Mouse (Mus musculus) forebrain, embryonic 11.5 days (tissue): ENCODE data around the gene Fahd1. TPM values are rescaled to one million over a fixed set of nuclear protein-coding genes. Genes with fewer than 3 reads are reported as not detected.

Experiments
- ATAC-seq: fragments of 200-750 bp; cut with Nextera tagmentation; replicated peaks from 2 replicates; pipeline ENCODE4 v1.8.0; 2017; ENCODE audit warnings: moderate TSS enrichment; ENCODE audit not compliant: low FRiP score
- DNase-seq: peaks from one replicate; pipeline ENCODE4 v3.0.0-alpha.2; 2017; ENCODE audit warnings: low spot score
- H3K27ac ChIP-seq: fragments of 300-500 bp; sonication (generic); 2 replicates; pipeline ENCODE4 v1.5.1; 2014; ENCODE audit warnings: low read depth, low read length
- H3K27me3 ChIP-seq: fragments of 300-500 bp; sonication (generic); 2 replicates; pipeline ENCODE4 v1.6.1; 2014; ENCODE audit warnings: mild to moderate bottlenecking, low read length, mixed read lengths; ENCODE audit not compliant: control insufficient read depth, insufficient read depth
- H3K36me3 ChIP-seq: fragments of 300-500 bp; sonication (generic); 2 replicates; pipeline ENCODE4 v1.6.1; 2014; ENCODE audit warnings: mild to moderate bottlenecking, low read length, moderate library complexity, mixed read lengths; ENCODE audit not compliant: control insufficient read depth, insufficient read depth
- H3K4me1 ChIP-seq: fragments of 300-500 bp; sonication (generic); replicated peaks from 2 replicates; pipeline ENCODE4 v1.6.1; 2014; ENCODE audit warnings: low read length, mixed read lengths; ENCODE audit not compliant: control insufficient read depth, insufficient read depth
- H3K4me2 ChIP-seq: fragments of 300-500 bp; sonication (generic); 2 replicates; pipeline ENCODE4 v1.6.1; 2014; ENCODE audit warnings: low read depth, mild to moderate bottlenecking, low read length, moderate library complexity, mixed read lengths; ENCODE audit not compliant: severe bottlenecking
- H3K4me3 ChIP-seq: fragments of 300-500 bp; sonication (generic); 2 replicates; pipeline ENCODE4 v1.5.1; 2014; ENCODE audit warnings: low read depth, low read length
- H3K9ac ChIP-seq: fragments of 300-500 bp; sonication (generic); 2 replicates; pipeline ENCODE4 v1.6.1; 2014; ENCODE audit warnings: low read length
- H3K9me3 ChIP-seq: fragments of 300-500 bp; sonication (generic); 2 replicates; pipeline ENCODE4 v1.6.1; 2016; ENCODE audit warnings: low read length, mixed read lengths; ENCODE audit not compliant: control insufficient read depth
- WGBS: fragments of 180-500 bp; shearing (Covaris S2); extraction: QIAGEN DNeasy Blood & Tissue Kit; methylation state at CpG from one replicate; pipeline ENCODE4 v1.1.7; 2014; 5-methylcytosine and 5-hydroxymethylcytosine counted together
- polyA plus RNA-seq: library from polyadenylated mRNA; unstranded; fragments of >200 nt; fragmentation: Nextera tagmentation; extraction: Ambion mirVana; gene quantifications from 2 replicates; pipeline ENCODE4 v1.2.1, GENCODE M21; 2014

Gene Fahd1
- polyA plus RNA-seq, 1 experiment from 2014 or later: 19.3 TPM

GRCm38 (mm10) chr17:24844525-24844924 is 5.6 kb downstream of the Fahd1 start:
- Histone ChIP-seq H3K4me2 (no peak overlapping the region), H3K4me3 (no peak overlapping the region), H3K27ac (no peak overlapping the region), H3K9ac (no peak overlapping the region), H3K27me3 (no peaks in the 10 kb centered on the region), H3K4me1 (peaks cover 5% of the 10 kb centered on the region; the same call in 1 of the 2 replicates), H3K36me3 (no peaks in the 10 kb centered on the region), H3K9me3 (no peaks in the 10 kb centered on the region)
- ATAC-seq (no peak), DNase-seq (no peak)
- 61% methylated on average over 9 of the region's 9 CpGs for WGBS

GRCm38 (mm10) chr17:24842631-24843030 is 7.5 kb downstream of the Fahd1 start:
- Histone ChIP-seq H3K9ac (no peak overlapping the region), H3K36me3 (no peaks in the 10 kb centered on the region), H3K9me3 (no peaks in the 10 kb centered on the region), H3K27ac (no peak overlapping the region), H3K4me1 (no peaks in the 10 kb centered on the region), H3K27me3 (no peaks in the 10 kb centered on the region), H3K4me3 (no peak overlapping the region), H3K4me2 (no peak overlapping the region)
- no peak for ATAC-seq
- 59% methylated on average over 2 of the region's 2 CpGs for WGBS
- DNase-seq: no peak

DNA sequence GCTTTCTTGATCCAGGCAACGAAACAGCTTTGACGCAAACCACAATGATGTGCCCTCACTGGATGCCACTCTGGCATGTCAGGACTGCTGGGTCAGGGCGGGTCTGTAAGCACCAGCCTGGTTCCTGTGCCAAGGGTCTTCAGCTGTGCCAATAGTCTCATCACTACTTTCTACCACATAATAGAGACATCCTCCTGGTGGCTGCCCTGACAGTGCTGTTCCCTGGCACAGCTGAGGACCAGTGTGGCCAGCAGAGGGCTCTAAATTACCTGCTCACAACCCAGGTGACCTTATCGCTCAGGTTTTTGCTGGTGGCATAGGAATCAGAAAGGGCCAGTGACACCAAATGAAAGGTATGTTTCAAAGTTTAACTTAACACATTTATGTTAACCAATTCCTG is 9.0 kb downstream of the Fahd1 start:
- no peak overlapping the region for H3K4me3 ChIP-seq
- no peak for ATAC-seq
- no peak overlapping the region for H3K4me2 ChIP-seq
- H3K9ac ChIP-seq: no peak overlapping the region
- no peak for DNase-seq
- H3K36me3 ChIP-seq: no peaks in the 10 kb centered on the region
- 48% methylated on average over 4 of the region's 4 CpGs for WGBS
- no peaks in the 10 kb centered on the region for H3K4me1 ChIP-seq
- no peaks in the 10 kb centered on the region for H3K27me3 ChIP-seq
- H3K27ac ChIP-seq: no peak overlapping the region
- H3K9me3 ChIP-seq: no peaks in the 10 kb centered on the region

- Histone ChIP-seq H3K36me3 (no peaks in the 10 kb centered on the region), H3K4me3 (no peak overlapping the region), H3K9me3 (no peaks in the 10 kb centered on the region), H3K4me2 (no peak overlapping the region), H3K4me1 (no peaks in the 10 kb centered on the region), H3K9ac (no peak overlapping the region), H3K27me3 (no peaks in the 10 kb centered on the region), H3K27ac (no peak overlapping the region)
- no peak for DNase-seq
- ATAC-seq: no peak
- 64% methylated on average over 5 of the region's 5 CpGs for WGBS
These were observed 9.8 kb downstream of the Fahd1 start for GRCm38 (mm10) chr17:24840341-24840740.

GRCm38 (mm10) chr17:24839842-24840241 is 10.3 kb downstream of the Fahd1 start, which contains the start of gene Hagh:
Gene Hagh, plus strand, starts transcription at chr17:24840143.
- no peak within 1 kb of the TSS for H3K4me3 ChIP-seq
- no peak within 1 kb of the TSS for H3K4me2 ChIP-seq
- H3K27ac ChIP-seq: no peak within 1 kb of the TSS
- DNase-seq (no peak), ATAC-seq (no peak)
- H3K4me1 ChIP-seq: no peaks in the 10 kb centered on the region
- 74% methylated on average over 8 of the region's 8 CpGs for WGBS
- no peaks in the 10 kb centered on the region for H3K9me3 ChIP-seq
- no peak within 1 kb of the TSS for H3K9ac ChIP-seq
- no peaks in the 10 kb centered on the region for H3K27me3 ChIP-seq
- no peaks in the 10 kb centered on the region for H3K36me3 ChIP-seq

GRCm38 (mm10) chr17:24821351-24822280 is 28.5 kb downstream of the Fahd1 start:
- Histone ChIP-seq H3K4me2 (no peak overlapping the region), H3K4me3 (no peak overlapping the region), H3K4me1 (no peaks in the 10 kb centered on the region), H3K9me3 (no peaks in the 10 kb centered on the region), H3K36me3 (no peaks in the 10 kb centered on the region), H3K27ac (no peak overlapping the region), H3K9ac (no peak overlapping the region), H3K27me3 (no peaks in the 10 kb centered on the region)
- DNase-seq (no peak), ATAC-seq (no peak)
- 63% methylated on average over 3 of the region's 3 CpGs for WGBS

DNA sequence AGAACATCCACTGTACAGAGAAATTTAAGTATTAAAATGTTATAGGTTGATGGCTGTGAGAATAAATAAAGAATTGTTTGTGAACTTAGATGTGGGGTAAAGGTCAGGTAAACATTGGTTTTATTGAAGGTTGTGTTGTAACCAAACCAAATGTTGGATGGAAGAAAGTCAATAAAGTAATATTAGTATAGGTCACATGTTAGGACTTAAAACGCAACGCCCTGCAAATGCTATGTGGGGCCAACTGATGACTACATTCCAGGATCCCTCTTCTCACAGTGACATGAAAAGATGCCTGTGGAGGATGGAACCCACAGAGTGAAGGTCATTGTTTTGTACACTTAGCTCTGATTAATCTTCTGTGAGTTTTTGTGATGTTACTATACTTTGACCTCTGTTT is 30.7 kb downstream of the Fahd1 start:
- WGBS: 65% methylated on average over 2 of the region's 2 CpGs

DNA sequence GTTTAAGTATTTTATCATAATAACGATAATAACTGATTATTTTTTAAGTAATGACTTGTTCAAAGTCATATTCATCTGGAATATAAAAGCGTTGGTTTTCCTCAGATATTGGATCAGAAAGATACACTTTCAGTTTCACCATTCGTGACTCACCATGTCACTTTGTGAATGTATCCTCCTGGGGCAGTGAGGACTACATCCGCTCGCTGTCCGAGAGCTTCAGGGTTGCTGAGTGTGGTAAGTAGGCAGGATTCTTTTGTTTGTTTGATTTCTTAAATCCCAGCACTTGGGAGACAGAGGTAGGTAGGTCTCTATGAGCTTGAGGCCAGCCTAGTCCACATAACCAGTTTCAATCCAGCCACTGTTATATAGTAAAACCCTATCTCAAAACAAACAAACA is 32.0 kb downstream of the Fahd1 start:
- WGBS: 53% methylated on average over 6 of the region's 6 CpGs
- H3K9ac ChIP-seq: no peak overlapping the region
- H3K9me3 ChIP-seq: no peaks in the 10 kb centered on the region
- H3K4me2 ChIP-seq: no peak overlapping the region
- no peaks in the 10 kb centered on the region for H3K36me3 ChIP-seq
- DNase-seq (no peak), ATAC-seq (no peak)
- H3K27me3 ChIP-seq: no peaks in the 10 kb centered on the region
- H3K4me3 ChIP-seq: no peak overlapping the region
- no peak overlapping the region for H3K27ac ChIP-seq
- H3K4me1 ChIP-seq: no peaks in the 10 kb centered on the region

More for the DNA sequence above, 30.7 kb downstream of the Fahd1 start:
- Histone ChIP-seq H3K27me3 (no peaks in the 10 kb centered on the region), H3K9ac (no peak overlapping the region), H3K36me3 (no peaks in the 10 kb centered on the region), H3K4me3 (no peak overlapping the region), H3K4me1 (no peaks in the 10 kb centered on the region), H3K27ac (no peak overlapping the region), H3K9me3 (no peaks in the 10 kb centered on the region), H3K4me2 (no peak overlapping the region)
- DNase-seq (no peak), ATAC-seq (no peak)

DNA sequence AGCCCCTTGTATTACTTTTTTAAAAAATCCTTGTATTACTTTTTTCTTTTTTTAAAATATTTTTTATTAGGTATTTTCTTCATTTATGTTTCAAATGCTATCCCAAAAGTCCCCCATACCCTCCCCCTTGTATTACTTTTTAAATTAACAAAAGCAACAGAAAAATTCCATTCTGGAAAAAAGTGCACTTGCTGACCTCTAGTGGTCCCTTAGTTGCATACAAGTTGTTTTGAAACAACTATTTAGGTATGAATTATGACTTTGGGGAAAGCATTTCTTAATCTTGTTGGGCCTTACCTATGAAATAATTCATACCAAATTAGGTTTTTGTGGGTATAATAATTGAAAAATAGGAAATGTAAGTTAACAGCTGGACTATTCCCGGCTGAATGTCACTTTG is 32.7 kb downstream of the Fahd1 start:
- DNase-seq (no peak), ATAC-seq (no peak)

More for the DNA sequence above, 32.7 kb downstream of the Fahd1 start:
- H3K4me1 ChIP-seq: no peaks in the 10 kb centered on the region
- WGBS: 52% methylated on average over 1 of the region's 1 CpGs
- H3K27me3 ChIP-seq: no peaks in the 10 kb centered on the region
- H3K9ac ChIP-seq: no peak overlapping the region
- H3K4me2 ChIP-seq: no peak overlapping the region
- H3K9me3 ChIP-seq: no peaks in the 10 kb centered on the region
- H3K4me3 ChIP-seq: no peak overlapping the region
- no peak overlapping the region for H3K27ac ChIP-seq
- no peaks in the 10 kb centered on the region for H3K36me3 ChIP-seq
